Mouse (Mus musculus): Measurements from ENCODE around the gene Zdhhc25.

The Zdhhc25 gene

GRCm38 (mm10) chr15:88600002-88600401, at the start of gene Zdhhc25:
TSS of gene Zdhhc25 (plus strand) at chr15:88600302.
- in situ Hi-C loops (cut with MboI): no loop called here

- in situ Hi-C loops (cut with MboI): no loop called here
These were observed 47.2 kb upstream of the Zdhhc25 start for GRCm38 (mm10) chr15:88552852-88553251.

- in situ Hi-C loops (cut with MboI): no loop called here
These were observed 44.6 kb upstream of the Zdhhc25 start for GRCm38 (mm10) chr15:88555476-88555875.

- in situ Hi-C loops (cut with MboI): no loop called here
These were observed 39.5 kb upstream of the Zdhhc25 start for GRCm38 (mm10) chr15:88560637-88561036.

- in situ Hi-C loops (cut with MboI): no loop called here
These were observed 38.9 kb upstream of the Zdhhc25 start for GRCm38 (mm10) chr15:88561058-88561730.

- in situ Hi-C loops (cut with MboI): no loop called here
These were observed 34.8 kb upstream of the Zdhhc25 start for GRCm38 (mm10) chr15:88565307-88565706.

GRCm38 (mm10) chr15:88565806-88566205, 34.3 kb upstream of the Zdhhc25 start:
- in situ Hi-C loops (cut with MboI): no loop called here

GRCm38 (mm10) chr15:88570697-88571096, 29.4 kb upstream of the Zdhhc25 start:
- in situ Hi-C loops (cut with MboI): no loop called here

GRCm38 (mm10) chr15:88579461-88579860, 20.6 kb upstream of the Zdhhc25 start:
- in situ Hi-C loops (cut with MboI): no loop called here

GRCm38 (mm10) chr15:88602496-88602895, 2.4 kb downstream of the Zdhhc25 start:
- in situ Hi-C loops (cut with MboI): no loop called here

- in situ Hi-C loops (cut with MboI): no loop called here
These were observed 3.1 kb downstream of the Zdhhc25 start for GRCm38 (mm10) chr15:88603091-88603732.

GRCm38 (mm10) chr15:88603733-88604119, 3.6 kb downstream of the Zdhhc25 start:
- in situ Hi-C loops (cut with MboI): no loop called here

- in situ Hi-C loops (cut with MboI): no loop called here
These were observed 4.7 kb downstream of the Zdhhc25 start for GRCm38 (mm10) chr15:88604669-88605414.

- in situ Hi-C loops (cut with MboI): no loop called here
These were observed 5.3 kb downstream of the Zdhhc25 start for GRCm38 (mm10) chr15:88605415-88605785.

- in situ Hi-C loops (cut with MboI): no loop called here
These were observed 17.0 kb downstream of the Zdhhc25 start for GRCm38 (mm10) chr15:88617125-88617524.

GRCm38 (mm10) chr15:88618008-88618773, 18.1 kb downstream of the Zdhhc25 start:
- in situ Hi-C loops (cut with MboI): no loop called here

GRCm38 (mm10) chr15:88620017-88620416, 19.9 kb downstream of the Zdhhc25 start:
- in situ Hi-C loops (cut with MboI): no loop called here

- in situ Hi-C loops (cut with MboI): no loop called here
These were observed 23.8 kb downstream of the Zdhhc25 start for GRCm38 (mm10) chr15:88623891-88624290.

- in situ Hi-C loops (cut with MboI): no loop called here
These were observed 24.8 kb downstream of the Zdhhc25 start for GRCm38 (mm10) chr15:88624874-88625277.

- in situ Hi-C loops (cut with MboI): no loop called here
These were observed 25.4 kb downstream of the Zdhhc25 start for GRCm38 (mm10) chr15:88625303-88626066.

GRCm38 (mm10) chr15:88626886-88627488, 26.9 kb downstream of the Zdhhc25 start:
- in situ Hi-C loops (cut with MboI): no loop called here

Data from mature B cell (primary cell).